Mouse (Mus musculus): ENCODE measurements around the gene Acaca. TPM values are rescaled to one million over a fixed set of nuclear protein-coding genes. Genes with fewer than 3 reads are reported as not detected.

The Acaca gene
- total RNA-seq, 2 experiments from 2014 or later = 87.4 to 91.5 TPM

DNA sequence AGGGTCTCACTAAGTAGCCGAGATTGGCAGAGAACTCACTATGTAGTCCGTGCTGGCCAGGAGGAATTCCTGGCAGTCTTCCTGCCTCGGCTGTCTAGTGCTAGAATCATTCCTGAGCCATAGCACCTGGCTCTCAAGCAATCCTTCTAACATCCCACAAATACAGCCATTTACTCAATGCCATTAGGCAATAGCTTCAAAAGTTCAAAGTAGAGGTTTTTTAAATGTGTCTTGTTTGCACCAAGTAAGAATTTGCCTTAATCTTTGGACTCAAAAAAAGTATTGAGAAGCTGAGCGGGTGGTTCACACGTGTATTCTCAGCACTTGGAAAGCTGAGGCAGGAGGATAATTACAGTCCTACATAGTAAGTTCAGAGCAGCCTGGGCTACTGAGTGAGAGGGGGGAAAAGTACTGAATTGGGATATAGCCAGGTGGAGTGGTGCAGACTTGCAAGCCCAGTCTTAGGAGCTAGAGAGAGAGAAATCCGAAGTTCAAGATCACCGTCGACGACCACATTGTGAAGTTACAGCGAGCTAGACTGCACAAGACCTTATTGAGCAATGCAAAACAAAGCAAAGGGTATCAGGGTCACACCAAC, 15.8 kb downstream of the Acaca start:
- DNase-seq (ENCODE audit: low spot score in 2 of 2) = no peak

DNA sequence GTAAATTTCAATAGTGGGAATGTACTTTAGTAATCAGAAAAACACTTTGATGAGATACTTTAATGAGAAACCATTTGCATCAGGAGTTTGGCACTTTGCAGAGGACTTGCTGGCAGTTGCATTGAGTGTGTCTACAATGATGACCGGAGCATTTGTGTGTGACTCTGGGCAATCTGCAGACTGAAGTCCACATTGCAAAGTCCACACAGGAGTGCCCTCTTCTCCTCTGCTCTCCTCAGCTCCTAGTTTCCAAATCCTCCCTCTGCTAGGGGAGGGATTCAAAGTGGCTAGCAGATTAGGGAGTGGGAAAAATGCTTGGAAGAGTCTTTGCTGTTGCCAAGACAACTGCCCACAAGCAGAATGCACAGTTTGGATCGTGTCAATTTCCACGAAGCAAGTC, 16.6 kb downstream of the Acaca start:
- no peak for DNase-seq (ENCODE audit: low spot score in 2 of 2)

DNA sequence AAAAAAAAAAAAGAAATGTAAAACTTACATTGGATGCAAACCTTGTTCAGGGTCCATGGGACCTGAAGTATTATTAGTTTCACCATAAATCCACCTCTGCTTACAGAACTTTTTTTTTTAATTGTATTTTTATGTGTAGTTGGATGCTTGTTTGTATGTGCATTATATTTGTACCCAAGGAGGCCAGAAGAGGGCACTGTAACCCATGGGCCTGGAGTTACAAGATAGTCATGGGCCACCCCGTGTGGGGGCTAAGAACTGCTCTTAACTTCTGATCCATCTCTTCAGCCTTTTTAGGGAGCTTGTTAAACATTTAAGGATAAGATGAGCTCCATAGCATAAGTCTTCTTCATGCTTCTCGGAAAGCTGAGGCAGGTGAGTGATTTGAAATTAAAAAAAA, 21.4 kb downstream of the Acaca start:
- DNase-seq (ENCODE audit: low spot score in 2 of 2) = no peak

DNA sequence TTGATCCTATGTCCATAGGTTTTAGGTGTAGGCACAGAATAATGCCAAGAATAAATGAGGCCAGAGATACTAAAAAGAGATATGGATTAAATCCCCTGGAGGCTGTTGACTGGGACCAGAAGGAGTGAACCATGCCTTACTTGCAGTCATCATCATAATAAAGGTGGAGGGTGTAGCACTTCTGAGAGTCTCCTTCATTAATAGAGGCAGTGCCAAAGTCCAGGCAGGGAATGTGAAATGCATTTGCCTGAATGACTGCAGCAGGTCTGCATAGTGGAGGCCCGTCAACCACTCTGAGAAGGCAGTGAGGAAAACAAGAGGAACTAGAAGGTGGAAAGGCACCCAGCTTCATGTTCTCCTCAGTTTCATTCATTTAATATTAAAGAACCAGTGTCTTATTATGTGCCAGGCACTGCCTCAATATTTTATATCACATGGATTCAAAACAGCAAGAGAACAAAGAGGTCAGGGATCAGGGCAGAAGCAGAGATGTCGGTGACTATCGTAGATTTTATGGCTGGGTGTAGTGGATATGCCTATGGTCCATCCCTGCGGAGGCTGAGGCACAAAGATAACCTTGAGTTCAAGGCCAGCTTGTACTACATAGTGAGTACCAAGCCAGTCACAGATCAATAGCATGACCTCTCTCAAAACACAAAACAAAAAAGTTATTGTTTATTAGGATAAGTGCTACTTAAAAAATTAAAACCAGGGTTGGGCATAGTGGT, 27.2 kb downstream of the Acaca start:
- DNase-seq (ENCODE audit: low spot score in 2 of 2) = no peak

DNA sequence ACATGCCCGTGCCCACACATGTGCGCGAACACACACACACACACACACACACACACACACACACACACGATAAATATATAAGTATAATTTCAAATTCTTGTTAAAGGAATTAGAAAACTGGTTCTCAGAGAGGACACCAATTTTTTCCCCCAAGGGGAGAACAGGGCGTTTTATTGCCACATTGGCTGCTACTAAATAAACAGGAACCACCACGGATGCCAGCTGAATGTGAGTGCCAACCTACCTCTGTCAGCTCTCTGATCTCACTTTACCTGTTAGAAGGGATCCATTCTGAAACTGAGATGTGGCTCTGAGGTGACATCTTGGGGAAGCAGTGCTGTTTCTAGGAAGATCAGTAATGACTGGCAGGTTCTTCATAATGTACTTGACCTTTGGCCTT, 34.7 kb downstream of the Acaca start:
- DNase-seq (ENCODE audit: low spot score in 2 of 2) = no peak

DNA sequence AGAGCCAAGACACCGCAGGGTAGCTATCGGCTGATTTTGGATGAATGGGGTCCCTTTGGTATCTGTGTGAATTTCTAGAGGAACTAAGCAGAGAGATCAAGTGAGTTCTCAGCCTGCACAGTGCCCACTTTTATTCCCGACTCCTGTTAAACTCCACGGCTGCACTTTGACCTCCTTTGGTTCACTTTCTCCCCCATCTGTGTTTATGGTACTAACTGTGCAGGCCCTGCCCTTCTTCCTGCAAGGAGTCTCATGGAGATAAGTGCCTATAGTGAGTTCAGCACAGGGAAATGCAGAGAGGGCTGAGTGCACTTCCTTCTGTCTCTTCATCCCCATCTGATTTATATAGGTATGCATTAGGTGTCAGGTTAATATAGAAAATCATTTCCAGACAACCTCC, 35.1 kb downstream of the Acaca start:
- DNase-seq (ENCODE audit: low spot score in 2 of 2) = no peak

DNA sequence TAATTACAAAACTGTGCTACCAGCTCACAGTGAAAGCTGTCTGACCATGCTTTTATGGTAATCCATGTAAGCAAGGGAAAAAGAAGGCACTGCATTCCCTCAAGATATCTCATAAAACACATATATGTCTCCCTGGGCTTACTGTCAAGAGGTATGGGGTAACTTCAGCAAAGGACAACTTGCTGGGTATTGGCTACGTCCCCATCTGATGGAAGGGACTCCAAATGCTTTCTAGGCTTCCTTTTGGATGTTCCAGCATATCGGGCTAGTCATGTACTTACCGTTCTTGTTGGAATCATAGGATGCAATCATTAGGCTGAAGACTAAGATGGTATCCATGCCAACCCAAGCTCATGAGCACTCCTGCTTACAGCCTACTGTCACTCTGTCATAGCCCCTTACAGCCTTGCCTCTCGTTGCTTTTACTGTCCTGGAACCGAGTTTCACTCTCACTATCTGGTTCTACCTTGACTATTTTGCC, 37.6 kb downstream of the Acaca start, which contains the start of gene Gm11437:
Gm11437 (minus strand) TSS at position 431 of the 481 bp plus-strand sequence.
- no peak for DNase-seq (ENCODE audit: low spot score in 2 of 2)

DNA sequence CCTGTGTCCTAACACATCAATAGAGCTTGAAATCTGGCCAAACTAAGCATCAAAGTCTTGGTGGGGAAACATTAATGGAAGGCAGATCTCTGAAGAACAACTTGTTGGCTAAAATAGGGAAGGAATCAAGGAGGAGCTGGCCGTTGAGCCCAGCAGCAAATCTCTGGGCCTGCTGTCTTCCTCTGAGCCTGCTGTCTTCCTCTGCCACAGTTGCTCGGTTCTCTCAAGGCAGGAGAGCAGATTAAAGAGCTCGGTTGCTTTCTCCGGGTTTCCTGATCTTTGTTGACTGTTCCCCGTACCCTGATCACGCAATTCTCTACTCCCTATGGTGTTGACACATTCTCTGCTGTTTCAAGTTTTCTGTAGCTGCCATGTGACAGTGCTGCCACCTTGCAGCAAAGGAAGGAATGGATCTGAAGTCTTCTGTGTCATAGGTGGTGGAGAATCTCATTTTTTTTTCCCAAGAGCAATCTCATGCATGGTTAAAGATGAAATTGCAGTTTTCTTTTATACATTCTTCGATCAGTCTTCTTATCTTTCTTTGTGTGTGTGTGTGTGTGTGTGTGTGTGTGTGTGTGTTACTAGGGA, 39.3 kb downstream of the Acaca start:
- peak; percentile 41 to 63 for DNase-seq (ENCODE audit: low spot score in 2 of 2)

DNA sequence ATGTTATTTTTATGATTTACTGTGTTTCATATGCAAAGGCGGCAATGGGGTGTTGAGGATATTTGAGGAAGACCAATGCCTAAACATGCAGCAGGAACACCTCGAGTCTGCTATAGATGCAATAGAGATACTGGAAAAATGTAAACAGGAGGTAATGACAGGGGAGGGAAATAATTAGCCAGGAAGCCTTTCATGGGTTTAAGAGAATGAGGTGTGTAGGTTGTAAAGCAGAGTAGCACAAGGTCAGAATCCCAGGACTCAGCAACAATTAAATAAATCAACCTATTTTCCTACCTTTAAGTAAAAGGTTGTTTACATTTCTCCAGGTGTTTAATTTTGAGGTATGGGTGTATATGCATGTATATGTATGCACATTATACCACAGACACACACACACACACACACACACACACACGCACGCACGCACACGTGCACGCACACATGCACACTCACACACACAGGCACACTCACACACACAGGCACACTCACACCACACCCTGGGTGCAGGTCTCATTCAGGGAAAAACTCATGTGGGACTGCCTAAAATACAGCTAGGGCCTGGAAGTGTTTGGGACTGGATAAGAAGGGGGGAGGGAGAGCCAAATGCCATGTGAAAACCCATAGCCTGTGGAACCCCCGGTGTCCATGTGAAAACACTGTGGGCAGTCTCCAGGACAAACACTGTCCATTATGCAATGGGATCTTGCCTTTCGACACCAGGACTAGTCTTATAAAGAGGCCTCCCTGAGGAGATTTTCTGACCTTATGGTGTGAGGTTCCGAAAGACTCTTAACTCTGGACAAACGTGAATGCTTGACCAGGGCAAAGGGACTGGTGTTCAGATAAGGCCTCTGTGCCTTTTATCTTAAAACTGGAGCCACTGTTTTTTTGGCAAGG, 43.3 kb downstream of the Acaca start:
- no peak for DNase-seq (ENCODE audit: low spot score in 2 of 2)

DNA sequence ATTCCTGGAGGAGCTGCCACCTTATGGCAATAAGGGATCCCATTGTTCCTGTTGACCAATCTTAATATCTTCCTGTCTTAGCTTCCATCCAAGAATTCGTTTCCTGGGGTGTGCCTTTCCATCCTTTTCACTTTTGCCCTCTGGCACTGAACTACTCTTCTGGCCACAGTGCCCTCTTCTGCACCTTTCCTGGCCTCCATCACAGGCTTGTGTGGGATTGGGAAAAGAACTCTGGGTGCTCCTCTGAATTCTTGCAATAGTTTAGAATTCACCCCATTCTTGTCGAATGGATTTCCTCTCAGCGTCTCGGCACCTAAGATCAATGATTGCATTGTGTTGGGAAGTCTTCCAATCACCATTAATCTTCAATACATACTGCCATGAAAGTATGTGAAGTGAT, 49.1 kb downstream of the Acaca start:
- DNase-seq (ENCODE audit: low spot score in 2 of 2) = no peak

DNA sequence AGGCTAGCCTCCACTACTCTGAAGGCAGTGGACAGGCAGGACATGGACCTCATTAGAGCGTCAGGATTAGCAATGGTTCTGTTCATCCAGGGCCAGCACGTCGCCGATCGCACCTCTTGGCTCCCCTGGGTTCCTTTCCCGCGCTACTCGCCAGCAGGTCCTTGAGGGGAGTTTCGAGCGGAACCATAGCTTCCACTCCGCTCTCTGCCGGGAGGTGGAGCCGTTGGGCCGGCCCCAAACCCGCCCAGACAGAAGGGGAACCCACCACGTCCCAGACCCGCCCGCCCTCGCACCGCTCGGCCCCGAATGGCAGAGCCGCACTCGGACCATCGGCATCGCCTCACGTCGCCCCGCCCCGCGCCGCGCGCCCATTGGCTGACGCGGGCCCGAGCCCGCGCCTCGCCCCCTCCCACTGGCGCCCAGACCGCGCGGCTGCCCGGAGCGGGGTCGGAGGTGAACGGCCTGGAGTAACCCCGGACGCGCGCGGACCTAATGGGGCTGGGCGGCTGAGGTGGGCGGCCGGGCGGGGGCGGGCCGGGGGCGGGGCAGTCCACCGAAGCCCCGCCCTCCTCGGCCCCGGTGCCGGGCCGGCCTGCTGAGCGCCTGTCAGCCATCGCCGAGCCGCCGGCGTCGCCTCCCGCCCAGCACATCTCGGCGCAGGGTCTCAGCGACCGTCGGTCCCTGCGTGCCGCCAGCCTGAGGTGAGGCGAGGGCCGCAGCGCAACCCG, 49.9 kb downstream of the Acaca start:
- DNase-seq (ENCODE audit: low spot score in 2 of 2) = peak; percentile 91 to 95

DNA sequence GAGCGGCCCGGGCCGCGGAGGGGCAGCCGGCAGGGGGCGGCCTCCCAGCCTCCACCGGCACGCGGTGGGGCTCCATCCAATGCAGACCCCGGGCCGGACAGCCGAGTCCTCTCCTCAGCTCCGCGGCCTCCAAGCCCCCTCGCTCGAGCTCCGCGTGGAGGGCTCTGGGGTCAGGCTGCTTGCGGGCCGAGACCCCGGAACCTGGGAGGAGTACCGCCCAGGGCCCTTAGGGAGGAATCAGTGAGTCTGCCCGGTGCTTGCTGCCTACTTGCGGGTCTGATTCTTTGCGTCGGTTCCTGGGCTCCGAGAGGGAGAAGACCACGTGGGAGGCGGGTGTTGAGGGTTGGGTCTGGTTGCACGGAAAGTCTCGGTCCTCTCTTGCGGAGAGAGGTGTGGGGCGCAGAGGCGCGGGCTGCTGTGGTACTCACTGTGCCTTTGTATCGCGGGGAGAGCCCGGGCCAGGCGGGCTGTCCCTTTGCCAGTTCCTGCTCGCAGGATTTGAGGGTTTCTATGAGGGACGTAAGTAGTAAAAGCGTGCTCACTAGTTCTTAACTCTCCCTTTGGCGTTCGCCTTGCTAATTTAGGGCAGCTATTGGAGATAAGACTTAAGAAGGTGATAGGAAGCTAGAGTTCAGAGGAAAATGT, 50.6 kb downstream of the Acaca start:
- peak; percentile 73 to 78 for DNase-seq (ENCODE audit: low spot score in 2 of 2)

DNA sequence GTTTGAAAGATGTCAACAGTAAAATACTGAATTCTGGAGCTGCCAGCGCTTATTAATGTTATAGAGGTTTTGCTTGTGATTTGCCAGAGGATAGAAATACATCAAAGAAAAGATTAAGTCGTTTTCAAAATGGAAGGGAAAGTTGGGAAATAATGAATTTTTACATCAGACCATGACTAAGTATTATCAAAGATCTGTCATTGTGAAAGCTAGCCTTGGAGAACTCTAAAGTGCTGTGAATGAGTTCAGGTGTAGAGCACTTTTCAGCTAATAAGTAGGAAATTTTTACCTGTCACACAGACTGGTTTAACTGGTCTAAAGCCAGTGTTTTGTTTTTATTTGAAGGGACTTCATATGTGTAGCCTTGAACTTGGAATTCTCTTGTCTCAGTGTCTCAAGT, 51.8 kb downstream of the Acaca start:
- DNase-seq (ENCODE audit: low spot score in 2 of 2) = no peak

DNA sequence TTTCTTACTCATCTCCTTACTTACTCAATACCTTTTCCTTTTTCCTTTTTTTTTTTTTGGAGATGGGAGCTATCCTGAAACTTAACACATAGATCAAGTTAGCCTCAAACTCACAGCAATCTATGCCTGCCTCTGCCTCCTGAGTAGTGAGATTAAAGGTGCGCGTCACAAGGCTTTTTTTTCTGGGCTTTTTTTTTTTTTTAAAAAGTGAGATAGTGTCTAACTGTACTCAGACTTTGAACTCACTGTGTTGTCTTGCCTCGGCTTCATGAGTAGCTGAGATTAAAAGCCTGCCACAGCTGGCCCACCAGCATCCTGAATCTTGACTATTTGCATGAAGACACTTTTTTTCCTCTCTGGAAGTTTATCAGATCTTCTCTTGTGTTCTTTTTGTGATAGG, 59.1 kb downstream of the Acaca start:
- no peak for DNase-seq (ENCODE audit: low spot score in 2 of 2)

DNA sequence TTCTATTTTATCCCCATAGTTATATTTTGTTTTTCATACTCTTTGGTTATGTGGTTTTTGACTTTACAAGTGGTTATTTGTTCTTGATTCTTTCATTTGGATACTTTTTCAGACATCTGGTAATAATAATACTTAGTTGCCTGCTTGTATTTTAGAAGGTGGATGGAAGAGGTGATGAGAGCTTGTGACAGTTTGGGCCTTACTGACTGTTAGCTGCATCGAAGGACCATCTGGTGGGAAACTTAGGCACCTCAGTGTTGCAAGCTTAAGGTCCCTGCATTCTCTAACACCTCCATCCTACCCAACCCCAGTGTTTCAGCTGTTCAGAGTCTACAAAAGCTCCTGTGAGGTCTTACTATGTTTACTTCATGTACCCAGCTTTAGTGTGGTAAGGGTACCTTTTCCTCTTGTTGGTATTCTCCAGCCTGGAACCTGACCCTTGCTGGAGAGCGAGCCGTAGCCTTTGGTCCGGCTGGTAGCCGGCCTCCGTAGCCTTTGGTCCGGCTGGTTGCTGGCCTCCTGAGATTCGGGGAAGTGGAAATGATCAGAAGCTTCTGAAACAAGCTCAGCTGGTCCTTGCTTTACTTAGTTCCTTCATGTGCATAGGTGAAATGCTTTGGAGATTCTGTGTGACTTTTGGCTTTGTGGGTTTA, 61.2 kb downstream of the Acaca start:
- no peak for DNase-seq (ENCODE audit: low spot score in 2 of 2)

DNA sequence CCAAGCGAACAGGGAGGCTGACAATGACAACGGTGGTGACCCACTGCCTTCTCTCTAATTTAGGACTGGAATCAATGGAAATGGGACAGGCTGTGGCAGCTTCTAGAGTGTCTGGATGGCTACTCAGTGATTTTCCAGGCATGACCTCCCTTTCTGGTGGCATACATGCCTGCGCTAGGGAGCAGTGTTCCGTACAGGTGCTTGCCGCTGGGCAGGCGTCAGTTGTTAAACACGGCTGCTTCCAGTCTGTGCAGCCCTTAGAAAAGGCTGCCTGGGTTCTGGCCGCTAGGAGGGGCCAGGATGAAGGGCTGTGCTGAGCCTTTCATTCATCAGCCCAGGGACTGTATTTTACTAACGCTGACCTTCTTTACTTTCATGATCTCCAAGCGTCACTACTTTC, 63.8 kb downstream of the Acaca start:
- DNase-seq (ENCODE audit: low spot score in 2 of 2) = no peak

DNA sequence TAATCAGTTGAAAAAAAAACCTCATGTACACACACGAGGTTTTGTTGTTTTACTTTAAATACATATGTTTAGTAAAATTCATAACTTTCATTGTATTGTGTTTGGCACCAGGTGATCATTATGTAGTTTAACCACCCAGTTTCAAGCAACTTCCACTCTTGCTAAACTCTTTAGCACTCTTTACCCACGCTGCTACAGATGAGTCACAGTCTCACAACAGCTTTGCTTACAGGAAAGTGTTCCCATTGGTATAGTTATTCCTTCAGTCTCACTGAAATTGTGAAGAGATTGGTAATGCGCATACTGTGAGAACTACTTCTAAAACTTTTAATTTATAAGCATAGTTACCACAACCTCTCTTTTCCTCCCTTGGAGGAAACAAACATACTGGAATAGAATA, 65.3 kb downstream of the Acaca start:
- no peak for DNase-seq (ENCODE audit: low spot score in 2 of 2)

DNA sequence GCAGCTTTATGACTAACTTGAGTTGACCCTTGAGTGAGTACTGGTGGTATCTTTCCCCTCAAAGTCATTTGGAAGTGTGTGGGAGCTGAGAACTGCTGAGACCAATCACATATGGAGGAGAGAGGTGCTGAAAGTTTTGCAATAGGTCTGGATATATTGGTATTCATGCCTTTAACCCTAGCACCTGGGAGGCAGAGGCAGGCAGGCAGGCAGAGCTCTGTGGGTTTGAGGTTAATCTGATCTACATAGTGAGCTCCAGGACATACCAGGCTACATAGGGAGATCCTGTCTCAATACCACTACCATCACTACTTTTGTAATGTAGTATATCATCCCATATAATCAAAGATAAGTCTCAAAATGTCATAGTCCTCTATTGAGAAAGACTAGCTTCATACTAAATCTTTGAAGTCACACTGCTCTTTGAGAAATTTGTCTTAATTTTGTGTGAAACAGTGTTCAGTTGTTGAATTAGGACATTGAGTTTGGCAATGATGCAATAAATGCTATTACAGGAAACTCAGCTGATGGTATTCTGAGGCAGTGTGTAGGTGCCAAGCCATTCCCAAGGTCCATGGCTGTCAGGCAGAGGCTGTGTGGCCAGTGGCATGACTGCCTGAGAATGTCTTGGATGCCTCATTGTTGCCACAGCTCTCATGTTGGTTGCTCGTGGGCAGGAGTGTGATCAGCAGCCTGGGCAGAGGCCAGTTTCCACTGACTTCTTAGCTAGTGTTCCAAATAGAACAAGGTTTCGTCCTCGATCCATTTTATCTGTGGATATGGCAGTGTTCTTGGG, 68.3 kb downstream of the Acaca start:
- DNase-seq (ENCODE audit: low spot score in 2 of 2) = no peak

DNA sequence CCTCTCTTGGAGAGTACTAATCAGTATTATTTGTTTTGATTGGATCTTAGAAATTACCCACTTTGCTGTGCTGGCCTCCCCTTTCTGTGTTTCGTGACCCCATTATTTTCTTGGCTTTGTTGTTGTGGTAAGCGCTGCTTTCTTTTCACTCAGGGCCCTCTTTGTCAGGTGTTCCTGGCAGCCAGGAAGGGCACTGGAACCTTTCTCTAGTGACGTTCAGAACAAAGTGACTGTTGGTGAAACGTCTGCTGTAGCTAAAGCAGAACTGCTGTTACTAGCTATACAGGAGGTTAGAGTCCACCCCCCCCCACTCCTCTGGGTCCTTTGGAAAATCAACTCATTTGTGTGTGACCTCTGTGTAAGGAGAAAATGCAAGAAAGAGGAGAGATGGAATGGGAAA, 76.3 kb downstream of the Acaca start:
- no peak for DNase-seq (ENCODE audit: low spot score in 2 of 2)

Data from layer of hippocampus, postnatal 14 days (tissue).